ENCODE assay signal across 49 mouse cellular contexts in the genomic region with DNA sequence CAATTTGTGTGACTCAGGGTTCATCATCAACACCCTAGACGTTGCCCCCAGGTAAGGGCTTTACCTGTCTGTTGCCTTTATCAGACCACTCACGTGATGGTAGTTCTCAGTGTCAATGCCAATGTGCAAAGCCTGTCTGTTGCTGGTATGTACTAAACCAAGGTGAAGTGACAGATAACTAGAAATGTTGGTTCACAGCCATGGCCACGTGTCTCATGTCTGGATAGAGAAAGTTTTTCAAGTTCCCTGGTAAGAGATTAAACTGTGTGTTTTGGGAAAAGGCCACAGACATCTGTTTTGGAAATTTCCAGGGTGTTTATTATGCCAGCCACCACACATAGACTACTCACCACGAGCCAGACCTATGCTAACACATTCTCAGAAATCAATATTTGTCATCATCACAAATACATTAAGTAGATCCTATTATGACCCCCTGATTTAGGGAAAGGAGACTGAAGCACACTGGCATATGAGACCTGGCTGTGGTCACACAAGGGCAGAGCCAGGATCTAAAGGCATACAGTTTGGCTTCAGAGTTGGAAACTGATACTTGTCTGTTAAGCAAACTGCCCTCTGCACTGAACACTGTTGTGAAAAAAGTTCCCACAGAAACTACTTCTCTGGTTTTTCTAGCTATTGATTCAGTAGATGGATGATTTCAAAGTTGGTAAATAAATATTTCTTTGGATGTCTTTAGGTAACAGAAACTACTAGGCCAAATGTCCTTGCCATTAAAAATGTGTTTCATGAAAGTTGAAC. TPM values are rescaled to one million over a fixed set of nuclear protein-coding genes. Genes with fewer than 3 reads are reported as not detected.
"Had no signal": no experiment of that assay in that cellular context is flagged by ENCODE, and none has a peak within 500 bp of the region (broad histone marks: within the 10 kb centered on the region; RNA-seq: fewer than 3 reads in every experiment).

No protein-coding gene starts in this region.

- H3K27me3 ChIP-seq: heart, embryonic 12.5 days; heart, embryonic 13.5 days; heart, embryonic 15.5 days; hindbrain, embryonic 12.5 days; hindbrain, embryonic 13.5 days; hindbrain, embryonic 15.5 days; intestine, embryonic 15.5 days; kidney, embryonic 15.5 days had no signal

- H3K27ac ChIP-seq: heart, adult 2 months; heart, embryonic 10.5 days; heart, embryonic 13.5 days; heart, embryonic 15.5 days; hindbrain, embryonic 10.5 days; hindbrain, embryonic 12.5 days; hindbrain, embryonic 13.5 days; hindbrain, embryonic 14.5 days; hindbrain, embryonic 15.5 days; hindbrain, postnatal 0 days; intestine, embryonic 15.5 days; kidney, embryonic 15.5 days; kidney, postnatal 0 days; layer of hippocampus, adult 2 months had no signal

- H3K4me2 ChIP-seq: heart, embryonic 11.5 days; heart, embryonic 12.5 days; heart, embryonic 13.5 days; heart, embryonic 15.5 days; hindbrain, embryonic 12.5 days; hindbrain, embryonic 13.5 days; hindbrain, embryonic 14.5 days; hindbrain, embryonic 15.5 days; intestine, embryonic 15.5 days; kidney, embryonic 15.5 days had no signal

- ATAC-seq: hindbrain, embryonic 16.5 days; hindbrain, postnatal 0 days; inflammation-experienced regulatory T-cells, adult 6 months; intestine, embryonic 15.5 days; intestine, embryonic 16.5 days; intestine, postnatal 0 days had no signal

- H3K9me3 ChIP-seq: heart, embryonic 10.5 days; heart, embryonic 12.5 days; heart, embryonic 13.5 days; heart, embryonic 15.5 days; hindbrain, embryonic 10.5 days; hindbrain, embryonic 12.5 days; hindbrain, embryonic 13.5 days; hindbrain, embryonic 15.5 days; intestine, embryonic 15.5 days; kidney, embryonic 15.5 days had no signal

- H3K9ac ChIP-seq: heart, embryonic 12.5 days; heart, embryonic 13.5 days; heart, embryonic 15.5 days; hindbrain, embryonic 12.5 days; hindbrain, embryonic 13.5 days; hindbrain, embryonic 14.5 days; hindbrain, embryonic 15.5 days; intestine, embryonic 15.5 days; kidney, embryonic 15.5 days had no signal

- H3K4me1 ChIP-seq: heart, embryonic 15.5 days; hindbrain, embryonic 10.5 days; hindbrain, embryonic 12.5 days; hindbrain, embryonic 13.5 days; hindbrain, embryonic 15.5 days; intestine, embryonic 15.5 days; kidney, embryonic 15.5 days had no signal

- H3K36me3 ChIP-seq: heart, embryonic 10.5 days; heart, embryonic 12.5 days; heart, embryonic 13.5 days; heart, embryonic 15.5 days; hindbrain, embryonic 10.5 days; hindbrain, embryonic 12.5 days; hindbrain, embryonic 13.5 days; hindbrain, embryonic 15.5 days; intestine, embryonic 15.5 days; kidney, embryonic 15.5 days had no signal

- DNase-seq: heart, adult 2 months; heart, postnatal 14 days; heart, postnatal 36 days; heart, postnatal 4 days; kidney, adult 11 months; kidney, adult 18-20 months; kidney, adult 9 months; kidney, postnatal 10 days; kidney, postnatal 14 days; kidney, postnatal 25 days; kidney, postnatal 4 days; layer of hippocampus, adult 9-11 months; layer of hippocampus, postnatal 36 days had no signal

- H3K4me3 ChIP-seq: heart, adult 2 months; heart, embryonic 10.5 days; heart, embryonic 12.5 days; heart, embryonic 13.5 days; heart, embryonic 15.5 days; hindbrain, embryonic 10.5 days; hindbrain, embryonic 12.5 days; hindbrain, embryonic 13.5 days; hindbrain, embryonic 15.5 days; intestine, embryonic 15.5 days; kidney, embryonic 15.5 days; layer of hippocampus, adult 2 months had no signal

RNA-seq across cellular contexts. Expression of gene Slc17a2, which starts 13.6 kb away (rescaled TPM):
- total RNA-seq: heart, adult 2 months; heart, adult 8-10 months; heart, postnatal 10 days; heart, postnatal 14 days; heart, postnatal 25 days; heart, postnatal 36 days; heart, postnatal 4 days; hematopoietic stem cell, adult 5-6 weeks; hindbrain, postnatal 0 days; layer of hippocampus, adult 18-20 months; layer of hippocampus, adult 8-10 months; layer of hippocampus, postnatal 10 days had no signal
- polyA plus RNA-seq: heart, embryonic 11.5 days; heart, embryonic 12.5 days; heart, embryonic 13.5 days; heart, embryonic 14.5 days; heart, embryonic 15.5 days; heart, embryonic 16.5 days; heart, postnatal 0 days; hindbrain, embryonic 10.5 days; hindbrain, embryonic 11.5 days; hindbrain, embryonic 12.5 days; hindbrain, embryonic 13.5 days; hindbrain, embryonic 14.5 days; hindbrain, embryonic 15.5 days; hindbrain, embryonic 16.5 days; inflammation-experienced regulatory T-cells, adult 6 months; intestine, embryonic 14.5 days; intestine, embryonic 15.5 days; large intestine, adult 2 months had no signal

RNA-seq across cellular contexts. Expression of gene Slc17a3, which starts 18.9 kb away (rescaled TPM):
- total RNA-seq: heart, adult 2 months; heart, adult 8-10 months; heart, postnatal 10 days; heart, postnatal 14 days; heart, postnatal 25 days; heart, postnatal 36 days; heart, postnatal 4 days; hematopoietic stem cell, adult 5-6 weeks; hindbrain, postnatal 0 days; layer of hippocampus, adult 18-20 months; layer of hippocampus, adult 2 months; layer of hippocampus, adult 8-10 months; layer of hippocampus, postnatal 10 days; layer of hippocampus, postnatal 14 days; layer of hippocampus, postnatal 25 days; layer of hippocampus, postnatal 36 days had no signal
- polyA plus RNA-seq: heart, adult 2 months; heart, embryonic 10.5 days; heart, embryonic 11.5 days; heart, embryonic 12.5 days; heart, embryonic 13.5 days; heart, embryonic 14.5 days; heart, embryonic 15.5 days; heart, embryonic 16.5 days; heart, postnatal 0 days; hindbrain, embryonic 10.5 days; hindbrain, embryonic 11.5 days; hindbrain, embryonic 12.5 days; hindbrain, embryonic 13.5 days; hindbrain, embryonic 14.5 days; hindbrain, embryonic 15.5 days; hindbrain, embryonic 16.5 days; hindbrain, postnatal 0 days; inflammation-experienced regulatory T-cells, adult 6 months; large intestine, adult 2 months had no signal

RNA-seq across cellular contexts. Expression of gene Slc17a1, which starts 47.2 kb away (rescaled TPM):
- total RNA-seq: heart, adult 2 months; heart, adult 8-10 months; heart, postnatal 10 days; heart, postnatal 14 days; heart, postnatal 25 days; heart, postnatal 36 days; heart, postnatal 4 days; hematopoietic stem cell, adult 5-6 weeks; hindbrain, postnatal 0 days; layer of hippocampus, adult 18-20 months; layer of hippocampus, adult 2 months; layer of hippocampus, adult 8-10 months; layer of hippocampus, postnatal 10 days; layer of hippocampus, postnatal 14 days; layer of hippocampus, postnatal 25 days; layer of hippocampus, postnatal 36 days had no signal
- polyA plus RNA-seq: heart, adult 2 months; heart, embryonic 10.5 days; heart, embryonic 11.5 days; heart, embryonic 12.5 days; heart, embryonic 13.5 days; heart, embryonic 14.5 days; heart, embryonic 15.5 days; heart, embryonic 16.5 days; heart, postnatal 0 days; hindbrain, embryonic 10.5 days; hindbrain, embryonic 11.5 days; hindbrain, embryonic 12.5 days; hindbrain, embryonic 13.5 days; hindbrain, embryonic 14.5 days; hindbrain, embryonic 15.5 days; hindbrain, embryonic 16.5 days; hindbrain, postnatal 0 days; inflammation-experienced regulatory T-cells, adult 6 months; large intestine, adult 2 months had no signal

RNA-seq across cellular contexts. Expression of gene Trim38, which starts 50.6 kb away (rescaled TPM):
- total RNA-seq: heart, adult 8-10 months; heart, postnatal 10 days; heart, postnatal 14 days; heart, postnatal 25 days; heart, postnatal 36 days; heart, postnatal 4 days; hematopoietic stem cell, adult 5-6 weeks; hindbrain, postnatal 0 days; layer of hippocampus, adult 18-20 months; layer of hippocampus, adult 2 months; layer of hippocampus, adult 8-10 months; layer of hippocampus, postnatal 10 days; layer of hippocampus, postnatal 14 days; layer of hippocampus, postnatal 25 days had no signal
- polyA plus RNA-seq: heart, embryonic 10.5 days; heart, embryonic 12.5 days; heart, embryonic 14.5 days; heart, embryonic 15.5 days; heart, embryonic 16.5 days; hindbrain, embryonic 10.5 days; hindbrain, embryonic 11.5 days; hindbrain, embryonic 12.5 days; hindbrain, embryonic 13.5 days; hindbrain, embryonic 14.5 days; hindbrain, embryonic 16.5 days; hindbrain, postnatal 0 days; inflammation-experienced regulatory T-cells, adult 6 months; intestine, embryonic 15.5 days; intestine, postnatal 0 days; kidney, embryonic 14.5 days; kidney, embryonic 15.5 days; kidney, embryonic 16.5 days; kidney, postnatal 0 days had no signal
